Mouse (Mus musculus) urinary bladder, adult 18-20 months (tissue): ENCODE results near the gene 4930558K02Rik.

Experiments used
- DNase-seq, 2 experiments: peaks; one replicate each; pipeline ENCODE4 v3.0.0; 2022; ENCODE audit warnings: low spot score in 2 of 2, mixed read lengths in 2 of 2

The 4930558K02Rik gene

DNA sequence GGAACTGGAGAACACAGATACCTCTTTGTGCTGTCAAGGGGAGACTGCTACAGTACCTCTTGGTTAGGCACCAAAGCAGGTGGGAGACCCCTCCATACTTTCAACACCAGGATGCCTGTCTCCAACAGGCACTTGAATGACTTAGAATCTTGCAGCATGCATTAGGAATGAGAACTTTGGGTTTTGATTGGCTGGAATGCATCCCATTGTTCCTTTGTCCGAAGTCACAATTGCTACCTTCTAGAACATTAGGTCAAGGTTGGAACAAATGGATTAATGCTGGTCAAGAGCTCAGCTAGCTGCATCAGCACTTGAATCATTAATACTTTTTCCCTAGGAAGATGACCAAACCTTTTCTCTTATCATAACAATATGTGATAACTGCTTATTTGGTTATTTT, at the start of gene 4930558K02Rik:
Gene 4930558K02Rik (minus strand): TSS at position 101 of the 400 bp plus-strand sequence.
- no peak for DNase-seq

DNA sequence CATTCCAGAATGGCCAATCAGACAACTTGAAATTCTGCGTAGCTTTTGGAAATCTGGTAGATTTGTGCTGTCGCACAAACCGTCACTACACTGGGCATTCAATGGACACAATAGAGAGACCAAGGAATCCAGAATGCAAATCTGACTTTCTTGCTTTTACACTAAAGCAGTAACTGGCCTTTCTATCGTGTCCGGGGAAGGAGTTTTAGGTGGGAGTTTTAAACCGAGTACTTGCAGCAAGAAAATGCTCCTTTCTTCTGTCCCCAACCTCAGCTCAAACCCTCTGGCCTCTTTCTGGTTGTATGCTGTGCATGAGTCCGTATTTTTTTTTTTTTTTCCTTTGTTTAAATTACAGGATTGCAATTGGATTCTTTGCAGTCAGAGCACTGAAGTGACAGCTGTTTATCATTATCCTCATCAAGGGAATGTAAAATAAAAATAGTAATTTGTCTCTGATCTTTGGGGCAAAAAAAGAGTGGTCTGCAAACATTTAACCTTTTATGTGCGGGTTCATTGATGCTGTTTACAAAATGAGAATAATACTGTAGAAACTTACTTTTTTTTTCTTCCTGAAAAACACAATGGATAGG, 44.3 kb upstream of the 4930558K02Rik start:
- DNase-seq: no peak

DNA sequence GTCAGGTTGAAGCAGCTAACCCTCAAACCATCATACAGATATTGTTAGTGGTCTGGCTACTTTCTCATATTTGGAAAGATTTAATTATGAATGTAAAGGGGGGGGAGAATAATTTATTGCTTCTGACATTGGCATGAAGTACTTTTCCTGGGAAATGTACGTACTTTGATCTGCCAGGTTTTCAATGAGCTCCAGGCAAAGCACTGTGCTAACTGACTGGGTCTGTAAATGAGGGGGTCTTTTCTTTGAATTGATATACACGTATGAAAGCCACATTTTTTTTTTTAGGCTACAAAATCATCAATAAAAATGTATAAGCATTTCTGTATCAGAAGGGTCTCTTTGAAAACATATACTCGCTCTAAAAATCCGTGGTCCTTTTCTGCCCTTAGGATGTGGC, 41.3 kb upstream of the 4930558K02Rik start:
- DNase-seq: no peak

DNA sequence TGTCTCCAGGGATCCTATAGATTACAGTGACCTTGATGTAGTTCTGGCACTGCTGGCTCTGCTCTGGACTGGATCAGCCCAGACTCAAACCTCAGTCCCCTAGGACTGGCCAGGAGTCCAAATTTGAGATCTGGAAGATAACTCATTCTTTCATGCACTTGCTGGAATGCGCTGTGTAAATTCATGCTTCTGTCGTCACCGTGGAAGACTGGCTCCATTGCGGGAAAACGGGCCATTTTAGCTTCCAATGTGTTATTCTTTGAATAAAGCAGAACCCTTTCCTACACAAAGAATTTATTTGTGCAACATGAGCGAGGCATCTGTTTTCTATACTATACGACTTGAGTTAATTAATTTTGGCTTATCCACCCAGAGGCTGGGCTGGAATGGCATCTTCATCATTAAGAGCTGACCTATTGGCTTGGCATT, 40.9 kb upstream of the 4930558K02Rik start:
- DNase-seq: no peak

DNA sequence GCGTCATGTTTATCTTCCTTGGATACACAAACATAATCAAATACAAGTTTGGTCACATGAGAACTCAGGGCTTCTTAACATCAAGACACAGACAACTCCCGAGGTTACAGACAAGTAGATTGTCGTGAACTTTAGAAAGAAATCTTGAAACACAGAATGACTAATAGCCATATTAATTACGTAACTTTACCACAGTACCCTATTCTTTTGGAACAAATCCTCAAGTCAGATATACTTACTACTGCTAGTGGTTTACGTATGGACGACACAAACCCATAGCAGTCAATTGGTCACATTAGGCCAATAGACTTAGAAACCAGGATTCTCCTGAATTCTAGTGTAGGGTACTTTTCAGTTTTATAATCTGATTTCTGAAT, 39.2 kb upstream of the 4930558K02Rik start:
- no peak for DNase-seq

DNA sequence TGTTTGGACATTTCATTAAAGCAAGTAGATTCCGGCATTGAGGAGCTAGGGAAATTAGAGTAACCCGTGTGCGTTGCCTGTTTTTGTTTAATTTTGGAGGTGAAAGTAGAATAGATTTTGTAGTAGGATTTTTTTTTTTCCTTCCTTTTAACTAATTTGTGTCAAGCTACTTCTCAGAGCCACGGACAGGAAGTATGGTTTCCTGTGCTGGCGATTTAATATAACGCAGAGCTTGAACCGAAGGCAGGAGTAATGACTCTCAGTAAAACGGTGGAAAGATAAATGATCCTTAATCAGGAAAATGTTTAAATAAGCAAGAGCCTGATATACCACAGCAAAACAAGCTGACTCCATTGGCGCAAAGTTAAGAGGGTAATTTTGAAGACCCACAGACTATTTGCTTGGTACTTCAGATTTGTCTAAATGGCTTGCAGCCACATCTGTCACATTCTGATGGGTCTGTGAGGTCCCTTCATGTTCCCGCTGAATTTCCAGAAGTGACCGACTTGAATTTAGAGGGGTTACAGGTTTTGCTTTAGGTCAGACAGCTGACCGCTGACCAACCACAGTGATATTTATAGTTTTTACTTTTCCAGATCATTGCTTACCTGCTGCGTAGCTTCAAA, 38.7 kb upstream of the 4930558K02Rik start:
- DNase-seq: no peak

DNA sequence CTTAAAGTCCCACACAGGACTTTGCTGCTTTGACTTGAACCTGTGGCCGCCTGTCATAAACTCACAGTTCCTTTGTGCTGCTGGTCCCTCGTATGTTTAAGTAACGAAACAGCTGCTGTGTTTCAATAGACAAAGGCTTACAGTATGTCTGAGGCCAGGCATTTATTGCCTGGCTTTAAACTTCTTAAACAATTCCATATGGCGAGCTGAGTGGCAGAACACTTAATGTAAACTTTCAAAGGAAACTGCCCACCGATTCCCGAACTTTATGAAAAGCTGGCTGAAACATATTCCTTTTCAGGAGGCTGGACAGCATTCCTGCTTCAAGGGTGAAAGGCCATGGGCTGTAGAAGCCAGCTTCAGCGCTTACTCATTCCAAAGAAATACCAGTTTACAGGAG, 37.5 kb upstream of the 4930558K02Rik start:
- no peak for DNase-seq

DNA sequence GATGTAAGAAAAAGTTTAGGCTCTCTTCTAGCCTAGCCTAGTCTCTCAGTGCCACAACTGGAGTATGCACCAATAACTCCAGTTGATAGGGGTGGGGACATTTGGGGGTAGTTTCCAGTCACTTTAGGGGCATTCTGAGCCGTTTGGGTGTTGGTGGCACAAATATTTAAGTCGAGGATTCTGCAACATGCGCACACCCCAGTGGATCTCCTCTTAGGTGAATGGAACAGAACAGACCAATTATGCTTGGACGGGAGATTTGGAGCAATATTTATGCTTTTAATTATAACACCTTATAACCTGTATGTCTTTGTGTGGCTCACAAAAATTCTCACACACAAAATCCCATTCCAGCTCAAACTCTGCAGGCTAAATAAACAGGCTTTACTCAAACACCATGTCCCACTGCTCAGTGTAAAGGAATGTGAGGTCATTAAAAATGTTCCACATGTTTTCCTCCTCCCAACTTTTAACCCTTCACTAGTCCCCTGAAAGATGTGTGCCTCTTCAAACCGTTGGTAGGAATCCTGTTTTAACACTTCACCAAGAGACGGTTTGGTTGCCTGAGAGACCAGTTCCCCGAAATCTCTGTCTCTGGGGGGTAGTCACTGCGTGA, 35.9 kb upstream of the 4930558K02Rik start:
- DNase-seq: no peak

DNA sequence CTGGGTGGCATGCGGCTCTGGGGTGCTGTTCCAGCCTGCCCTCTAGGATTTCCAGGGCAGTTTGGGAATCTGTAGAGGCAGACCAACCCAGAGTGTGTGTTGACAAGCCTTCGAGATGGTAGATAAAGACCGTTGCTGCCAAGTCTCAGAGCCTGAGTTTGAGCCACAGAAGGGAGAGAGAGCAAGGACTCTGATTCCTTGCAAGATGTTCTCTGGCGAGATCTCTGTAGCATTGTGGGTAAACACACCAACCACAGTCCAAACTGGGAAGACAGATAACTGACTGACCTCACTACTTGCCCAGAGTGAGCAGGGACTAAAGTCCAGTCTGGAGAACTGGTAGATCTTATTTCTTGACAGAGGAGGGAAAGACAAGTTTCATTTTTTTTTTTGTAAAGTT, 34.1 kb upstream of the 4930558K02Rik start:
- DNase-seq: no peak

DNA sequence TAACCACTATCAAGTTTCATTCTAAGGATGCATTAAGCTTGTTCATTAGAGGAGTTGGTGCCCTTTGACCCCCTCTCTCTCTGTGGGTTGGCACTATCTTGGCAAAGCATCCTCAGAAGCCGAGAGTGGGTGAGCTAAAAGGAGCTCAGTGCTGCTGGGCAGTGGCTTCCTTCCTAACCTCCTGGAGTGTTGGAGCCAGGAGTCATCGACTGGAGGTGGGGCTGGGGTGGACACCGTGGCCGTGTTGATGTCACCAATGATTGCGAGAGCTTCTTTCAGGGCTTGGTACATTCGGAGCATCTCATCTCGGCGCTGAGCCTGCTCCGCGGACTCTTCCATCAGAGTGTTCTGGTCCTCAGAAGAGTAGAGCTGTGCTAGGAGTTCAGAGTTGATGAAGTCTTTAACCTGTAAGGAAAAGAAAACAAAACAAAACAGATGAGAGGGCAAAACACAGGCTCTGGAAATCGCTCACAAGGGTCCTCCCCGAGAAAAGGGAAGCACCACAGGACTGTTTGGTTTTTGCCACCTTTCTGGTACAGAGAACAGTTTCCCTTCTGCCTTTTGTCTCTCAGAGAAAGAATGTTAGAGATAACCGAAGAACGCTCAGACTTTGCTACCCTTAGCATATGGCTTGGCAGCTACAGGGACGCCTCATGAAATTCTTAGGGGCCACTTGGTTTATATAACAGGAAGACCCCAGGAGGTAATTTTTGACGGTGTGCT, 32.2 kb upstream of the 4930558K02Rik start:
- DNase-seq: no peak

DNA sequence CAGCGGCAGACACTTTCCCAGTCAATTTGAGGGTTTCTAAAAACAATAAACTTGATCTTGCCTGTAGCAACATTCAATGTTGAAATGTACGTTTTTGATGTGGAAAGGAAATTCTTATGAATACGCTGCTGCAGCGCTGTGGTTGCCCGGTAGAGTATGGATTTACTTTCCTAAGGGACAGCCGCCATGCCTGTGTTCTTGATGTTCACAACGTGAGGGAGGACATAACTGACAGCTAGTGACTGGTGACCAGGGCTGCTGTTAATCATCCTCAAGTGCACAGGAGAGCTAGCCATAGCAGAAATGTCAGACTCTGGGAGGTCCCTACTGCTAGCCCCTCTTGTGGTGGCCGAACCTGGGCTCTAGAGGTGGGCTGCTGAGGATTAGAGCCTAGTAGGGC, 29.6 kb upstream of the 4930558K02Rik start:
- no peak for DNase-seq

DNA sequence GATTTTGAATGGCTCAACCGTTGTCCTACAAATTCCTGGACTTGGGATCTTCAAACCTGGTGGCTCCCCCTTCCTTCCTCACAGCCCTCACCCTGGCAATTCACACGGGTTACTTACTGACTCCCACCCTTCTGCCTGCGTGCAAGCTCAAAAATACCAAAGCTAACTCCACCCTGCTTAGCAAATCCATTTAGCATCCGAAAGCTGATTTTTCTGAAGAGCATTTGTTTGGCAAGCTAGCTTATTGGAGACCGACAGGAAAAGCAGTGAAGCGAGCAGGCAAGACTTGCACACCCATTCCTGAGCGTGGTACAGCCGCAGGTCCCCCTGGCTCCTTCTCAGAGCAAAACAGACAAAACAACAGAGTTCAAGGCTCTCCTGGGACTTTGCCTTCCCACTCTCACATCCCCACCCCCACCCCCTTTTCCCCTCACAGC, 29.2 kb upstream of the 4930558K02Rik start:
- DNase-seq: no peak

DNA sequence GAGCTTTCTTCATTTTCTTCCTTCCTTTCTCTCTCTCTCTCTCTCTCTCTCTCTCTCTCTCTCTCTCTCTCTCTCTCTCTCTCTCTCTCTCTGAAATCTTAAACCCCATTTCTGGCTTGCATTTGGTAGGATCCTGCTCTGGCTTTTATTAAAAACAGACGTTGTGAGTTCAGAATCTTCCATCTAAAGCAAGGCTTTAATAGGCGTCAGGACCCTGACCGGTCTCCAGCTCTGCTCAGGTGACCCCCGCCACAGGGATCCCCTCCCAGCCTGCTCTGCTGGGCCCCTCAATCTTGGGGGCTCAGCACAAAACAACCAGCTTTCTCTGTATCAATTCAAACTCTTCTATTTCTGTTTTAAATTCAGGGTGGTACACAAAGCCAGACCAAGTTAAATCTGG, 28.8 kb upstream of the 4930558K02Rik start:
- DNase-seq: no peak

DNA sequence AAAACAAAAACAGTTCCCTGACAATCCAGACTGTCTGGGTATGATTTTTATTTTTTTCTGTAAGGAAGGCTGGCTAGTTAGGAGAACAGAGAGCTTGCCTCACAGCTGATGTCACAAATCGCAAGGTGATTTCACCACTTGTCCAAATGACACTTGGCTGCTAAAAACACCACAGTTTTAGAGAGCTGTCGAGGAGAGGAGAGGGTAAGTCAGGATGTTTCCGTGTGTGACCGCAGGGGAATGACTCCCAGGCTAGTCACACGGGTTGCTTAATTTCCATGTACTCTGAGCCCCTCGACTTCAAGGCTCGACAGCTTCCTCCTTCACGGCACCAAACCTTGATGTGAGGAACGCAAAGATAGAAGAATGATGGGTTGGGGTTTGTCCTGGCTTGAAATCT, 26.7 kb upstream of the 4930558K02Rik start:
- DNase-seq: no peak

DNA sequence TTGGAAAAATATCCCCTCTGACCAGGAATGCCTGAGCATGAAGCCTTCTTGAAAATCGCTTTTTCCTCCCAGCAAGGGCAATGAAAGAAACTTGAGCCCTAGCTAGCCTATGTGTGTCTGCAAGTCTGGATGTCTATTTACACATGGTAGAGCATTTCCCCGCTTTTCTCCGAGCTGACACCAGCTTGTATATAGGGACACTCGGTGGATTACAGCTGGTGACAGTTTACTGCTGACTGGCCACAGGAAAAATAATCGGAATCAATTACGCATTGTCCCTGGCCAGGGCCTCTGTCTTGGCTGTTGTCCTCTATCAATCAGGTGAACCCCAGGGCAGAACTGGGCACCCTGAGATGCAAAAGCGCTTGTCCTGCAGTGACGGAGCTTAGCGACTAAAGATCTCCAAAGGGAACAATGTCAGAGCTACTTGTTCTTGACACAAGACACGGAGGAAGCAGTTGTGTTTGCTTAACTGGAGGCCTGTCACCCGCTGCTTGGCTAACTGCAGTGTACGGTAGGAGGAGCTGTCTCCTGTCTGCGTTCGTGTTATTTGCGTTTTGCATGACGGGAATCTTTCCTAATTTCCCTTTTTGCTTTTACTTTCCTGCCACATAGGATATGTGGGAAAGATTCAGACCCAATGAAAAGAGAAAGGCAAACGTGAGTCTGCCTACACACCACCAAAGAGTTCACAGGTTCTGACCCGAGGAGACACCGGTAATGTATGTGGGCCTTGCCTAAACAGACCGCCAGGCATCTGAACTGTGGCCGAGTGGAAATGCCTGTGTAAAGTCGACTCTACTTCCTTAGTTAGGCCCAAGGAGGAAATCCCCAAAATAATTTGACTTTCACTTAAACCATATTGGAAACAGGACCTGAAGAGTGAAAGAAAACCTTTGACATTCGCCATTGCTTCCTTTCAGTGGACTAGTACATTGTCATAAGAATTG, 25.7 kb upstream of the 4930558K02Rik start:
- DNase-seq: peak; percentile 21 to 43

DNA sequence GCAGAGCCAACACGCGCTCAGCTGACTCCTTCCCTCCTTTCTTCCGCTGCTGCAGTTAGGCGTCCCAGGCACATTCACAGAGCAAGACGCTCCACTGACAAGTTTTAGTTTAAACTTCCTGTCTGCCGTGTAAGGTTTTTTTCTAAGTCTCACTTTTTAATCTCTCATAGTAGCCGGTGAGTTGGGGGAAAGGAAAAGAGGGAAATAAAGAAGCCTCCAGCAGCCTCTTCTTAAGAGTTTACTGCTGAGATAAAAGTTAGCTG, 25.0 kb upstream of the 4930558K02Rik start:
- no peak for DNase-seq

DNA sequence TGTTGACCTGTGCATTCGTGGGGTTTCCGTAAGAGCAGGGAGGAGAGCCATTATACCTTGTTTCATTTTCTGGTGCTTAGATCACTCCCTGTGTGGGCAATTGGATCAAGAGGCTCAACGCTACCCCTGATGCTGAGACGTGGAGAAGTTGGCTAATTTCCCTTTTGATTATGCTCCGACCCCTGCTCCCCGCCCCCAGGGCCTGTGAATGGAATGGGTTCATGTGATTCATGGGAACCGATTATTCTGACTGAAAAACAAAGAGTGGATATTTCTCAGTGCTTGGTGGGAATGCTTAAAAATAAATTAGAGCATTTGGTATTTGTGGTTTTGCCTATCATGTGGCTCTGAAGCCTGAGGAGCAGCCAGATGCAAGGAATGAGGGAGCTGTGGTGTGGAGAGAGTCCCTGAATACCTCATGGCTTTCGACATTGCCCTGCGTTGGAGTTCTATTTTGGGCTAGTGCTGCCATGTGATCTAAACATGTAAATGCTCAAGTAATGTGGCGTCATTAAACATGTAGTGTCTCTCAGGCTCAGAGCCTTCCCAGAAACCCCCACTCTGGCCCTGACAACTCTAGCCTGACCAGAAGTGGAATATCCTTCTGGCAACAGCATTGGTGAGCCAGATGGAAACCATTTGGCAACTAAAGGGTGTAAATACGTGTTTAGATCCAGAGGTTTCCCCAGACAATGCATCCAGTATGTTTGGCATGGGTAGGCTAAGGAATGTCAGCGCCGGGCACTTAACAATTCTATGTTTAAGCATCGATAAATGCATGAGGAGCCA, 24.5 kb upstream of the 4930558K02Rik start:
- DNase-seq: no peak

DNA sequence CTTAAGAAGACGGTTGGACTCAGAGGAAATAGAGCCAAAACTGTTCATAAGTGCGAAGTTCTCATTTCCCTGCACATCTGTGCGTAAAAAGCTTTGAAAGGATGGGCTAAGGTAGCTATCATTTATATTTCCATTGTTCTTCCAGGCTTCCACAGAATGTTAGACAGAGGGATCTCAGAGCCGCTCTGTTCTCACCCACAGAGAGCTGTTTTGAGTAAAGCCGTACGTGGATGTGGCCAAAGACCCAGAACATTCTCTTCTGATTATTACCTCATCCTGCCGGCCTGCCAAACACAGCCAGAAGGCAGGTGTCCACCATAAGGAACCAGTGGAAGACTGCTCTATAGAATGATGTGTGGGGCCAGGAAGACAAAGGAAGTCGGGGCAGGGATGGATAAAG, 21.9 kb upstream of the 4930558K02Rik start:
- DNase-seq: no peak

DNA sequence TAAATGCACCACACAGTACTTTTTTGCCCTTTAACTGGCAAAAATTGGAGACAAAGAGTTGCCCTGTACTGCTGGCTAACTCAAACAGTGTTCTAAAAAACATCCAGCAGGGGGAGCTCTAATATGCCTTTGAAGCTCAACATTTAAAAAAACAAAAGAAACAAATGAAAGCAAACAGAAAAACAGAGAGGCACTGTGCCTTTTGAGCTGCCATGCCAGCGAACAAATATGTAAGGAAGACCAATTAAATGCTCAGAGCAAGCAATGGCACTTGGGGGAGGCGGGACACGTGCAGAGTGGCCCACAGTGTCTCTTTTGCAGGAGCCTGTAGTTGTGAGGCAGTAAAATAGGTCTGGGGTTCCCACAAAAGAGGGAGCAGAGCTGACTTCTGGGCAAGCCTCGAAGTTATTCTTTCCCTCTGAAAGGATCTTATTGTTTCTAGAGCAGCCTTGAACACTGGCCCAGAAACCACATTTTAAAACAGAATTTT, 20.5 kb upstream of the 4930558K02Rik start:
- peak; percentile 17 to 31 for DNase-seq

DNA sequence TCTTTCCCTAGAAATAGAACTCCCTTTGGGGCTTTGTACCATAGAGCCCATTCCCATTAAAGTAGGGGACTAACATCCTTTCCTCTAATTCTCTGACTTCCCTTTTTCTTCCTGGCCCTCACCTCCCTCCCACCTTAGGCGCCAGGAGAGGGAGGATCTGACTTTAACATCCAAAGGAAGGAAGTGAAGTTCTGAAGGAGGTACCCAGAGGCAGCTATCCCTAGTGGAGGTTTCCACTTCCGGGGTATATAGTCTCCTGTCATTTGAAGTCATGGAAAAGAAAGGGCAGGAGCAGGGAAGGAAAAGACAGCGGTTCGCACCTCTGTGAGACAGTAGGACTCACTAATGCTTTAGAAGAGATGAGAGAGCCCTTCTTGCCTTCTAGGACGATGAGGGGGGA, 19.9 kb upstream of the 4930558K02Rik start:
- no peak for DNase-seq

DNA sequence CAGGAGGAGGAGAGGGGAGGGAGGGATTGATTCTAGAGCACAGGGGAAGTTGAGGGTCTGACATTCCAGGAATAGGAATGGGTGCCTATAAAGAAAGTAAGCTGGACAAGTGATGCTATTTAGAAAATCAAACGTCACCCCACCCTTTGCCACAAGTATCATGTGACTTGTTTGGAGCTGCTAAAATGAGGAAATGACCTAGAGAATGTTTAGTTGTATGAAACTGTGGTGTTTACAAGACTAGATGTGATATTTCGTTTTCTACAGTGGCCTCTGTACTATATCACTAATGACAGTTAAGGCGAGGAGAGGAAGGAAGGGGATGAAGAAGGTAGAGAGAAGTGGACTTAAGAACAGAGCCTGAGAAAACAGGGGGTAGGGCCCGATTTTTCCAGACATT, 19.3 kb upstream of the 4930558K02Rik start:
- no peak for DNase-seq
